In genomic region chr13:55412643-55413307, GRCm38 (mm10) we compare ENCODE assay signal across 30 mouse cellular contexts. TPM values are rescaled to one million over a fixed set of nuclear protein-coding genes. Genes with fewer than 3 reads are reported as not detected.
DNase-seq lines count a peak whose midpoint lies in the region; ATAC-seq and TF ChIP-seq lines count a peak whose summit lies in the region.
"Had no signal": no experiment of that assay in that cellular context is flagged by ENCODE, and none has a peak within 500 bp of the region (broad histone marks: within the 10 kb centered on the region; RNA-seq: fewer than 3 reads in every experiment).

No protein-coding gene starts in this region.

- no peak overlapping the region for H3K27ac ChIP-seq in liver, postnatal 0 days (ENCODE audit: low read depth)
- H3K27ac ChIP-seq in liver, embryonic 11.5 days (ENCODE audit: low read depth, low read length), result no peak overlapping the region
- no peak overlapping the region for H3K27ac ChIP-seq in MEL (ENCODE audit: control insufficient read depth, low read depth, low read length)
- H3K27ac ChIP-seq: embryonic facial prominence, embryonic 10.5 days; forebrain, embryonic 15.5 days; heart, adult 2 months; hindbrain, embryonic 13.5 days; stomach, embryonic 15.5 days had no signal

- no peak for TF ChIP-seq POLR2A in MEL (IDR thresholded peaks at IDR 0.05; ENCODE audit: control insufficient read depth in 1 of 2, insufficient read depth in 1 of 2, low read depth in 1 of 2, low read length in 2 of 2, poor library complexity in 1 of 2)

- no peak overlapping the region for H3K4me3 ChIP-seq in liver, postnatal 0 days (ENCODE audit: low read depth, low read length)
- H3K4me3 ChIP-seq in liver, embryonic 11.5 days (ENCODE audit: low read depth, low read length), result no peak overlapping the region
- no peak overlapping the region for H3K4me3 ChIP-seq in MEL (ENCODE audit: control insufficient read depth in 1 of 2, insufficient read depth in 1 of 2, low read depth in 2 of 2, low read length in 2 of 2)
- H3K4me3 ChIP-seq: embryonic facial prominence, embryonic 10.5 days; erythroblast, embryonic 14.5 days; forebrain, embryonic 15.5 days; heart, adult 2 months; hindbrain, embryonic 13.5 days; stomach, embryonic 15.5 days had no signal

- H3K4me1 ChIP-seq in liver, postnatal 0 days (ENCODE audit: insufficient read depth), result no peaks in the 10 kb centered on the region; the same call in none of the 2 replicates
- no peaks in the 10 kb centered on the region; the same call in 1 of the 2 replicates for H3K4me1 ChIP-seq in liver, embryonic 11.5 days (replicated peaks; ENCODE audit: control insufficient read depth, insufficient read depth, low read length)
- peaks cover 0 to 10% of the 10 kb centered on the region in 2 experiments; a peak in 2 of 4 replicates for H3K4me1 ChIP-seq in MEL (ENCODE audit: control insufficient read depth in 1 of 2, insufficient read depth in 2 of 2, low read length in 2 of 2)

- peak; percentile 29 for TF ChIP-seq CTCF in liver, postnatal 0 days (IDR thresholded peaks at IDR 0.05; ENCODE audit: low read depth)
- TF ChIP-seq CTCF in MEL (IDR thresholded peaks at IDR 0.05 in 2 of 3, conservative IDR thresholded peaks at IDR 0.05 in 1 of 3; ENCODE audit: control insufficient read depth in 1 of 3, insufficient read depth in 1 of 3, low read depth in 2 of 3, low read length in 3 of 3, poor library complexity in 1 of 3, severe bottlenecking in 1 of 3), result no peak

- no peak; the same call in 1 of the 2 replicates for ATAC-seq in liver, postnatal 0 days
- no peak for ATAC-seq in liver, embryonic 11.5 days (replicated peaks; ENCODE audit: low FRiP score)
- ATAC-seq in megakaryocyte progenitor cell, adult 5-6 weeks (replicated peaks; ENCODE audit: poor library complexity), result peak; percentile 71
- ATAC-seq: activated CD4-positive, CD25-positive, alpha-beta regulatory T cell, adult 4 months; forebrain, embryonic 15.5 days; midbrain, embryonic 16.5 days; Patski had no signal

- H3K79me2 ChIP-seq in MEL (ENCODE audit: control insufficient read depth, insufficient read depth, low read length, poor library complexity), result no peaks in the 10 kb centered on the region

- no peaks in the 10 kb centered on the region for H3K36me3 ChIP-seq in liver, postnatal 0 days (replicated peaks; ENCODE audit: insufficient read depth, low read length)
- no peaks in the 10 kb centered on the region for H3K36me3 ChIP-seq in liver, embryonic 11.5 days (ENCODE audit: control insufficient read depth, insufficient read depth, low read length)
- H3K36me3 ChIP-seq in MEL (ENCODE audit: control insufficient read depth in 1 of 2, insufficient read depth in 2 of 2, low read length in 2 of 2), result peaks cover 0 to 7% of the 10 kb centered on the region in 2 experiments; a peak in 2 of 4 replicates
- H3K36me3 ChIP-seq: embryonic facial prominence, embryonic 10.5 days; forebrain, embryonic 15.5 days; hindbrain, embryonic 13.5 days; stomach, embryonic 15.5 days had no signal

- DNase-seq in cerebellum, postnatal 10 days, result peak; percentile 32 to 33
- no peak for DNase-seq in cerebellum, postnatal 14 days
- no peak for DNase-seq in liver, postnatal 0 days
- no peak for DNase-seq in liver, embryonic 11.5 days (ENCODE audit: low spot score)
- DNase-seq in MEL (ENCODE audit: low read depth, low spot score), result peak; percentile 39
- no peak for DNase-seq in heart, adult 8-10 months (ENCODE audit: low spot score)
- DNase-seq in left cerebral cortex, postnatal 14 days (ENCODE audit: low spot score in 2 of 2), result no peak
- DNase-seq: cerebellum, adult 11 months; cerebellum, postnatal 36 days; heart, adult 2 months; layer of hippocampus, postnatal 36 days; liver; lung, adult 2 months; lung, postnatal 36 days; right cerebral cortex, postnatal 14 days had no signal

- intact Hi-C loops in left cerebral cortex, postnatal 14 days (cut with DNase I), result no loop called here

- 71% methylated on average over 13 of the region's 13 CpGs for WGBS in liver, postnatal 0 days (ENCODE audit: insufficient replicate concordance)
- WGBS in liver, embryonic 11.5 days, result 75% methylated on average over 13 of the region's 13 CpGs

- H3K27me3 ChIP-seq in liver, postnatal 0 days (ENCODE audit: insufficient read depth, low read length), result peaks cover 32% of the 10 kb centered on the region
- H3K27me3 ChIP-seq in liver, embryonic 11.5 days (replicated peaks; ENCODE audit: control insufficient read depth, insufficient read depth, low read length), result peaks cover 62% of the 10 kb centered on the region
- no peaks in the 10 kb centered on the region for H3K27me3 ChIP-seq in MEL (ENCODE audit: control insufficient read depth in 1 of 2, insufficient read depth in 2 of 2, low read length in 2 of 2)
- H3K27me3 ChIP-seq: forebrain, embryonic 15.5 days had no signal

- H3K4me2 ChIP-seq in liver, postnatal 0 days (ENCODE audit: low read depth, low read length), result no peak overlapping the region
- H3K4me2 ChIP-seq in liver, embryonic 11.5 days, result no peak overlapping the region
- H3K4me2 ChIP-seq: forebrain, embryonic 15.5 days; hindbrain, embryonic 13.5 days; stomach, embryonic 15.5 days had no signal

- no peaks in the 10 kb centered on the region for H3K9me3 ChIP-seq in liver, postnatal 0 days (ENCODE audit: low read length)
- no peaks in the 10 kb centered on the region for H3K9me3 ChIP-seq in liver, embryonic 11.5 days (ENCODE audit: control insufficient read depth, low read length)
- no peaks in the 10 kb centered on the region for H3K9me3 ChIP-seq in MEL (replicated peaks; ENCODE audit: insufficient read depth, low read length)
- H3K9me3 ChIP-seq: embryonic facial prominence, embryonic 10.5 days; forebrain, embryonic 15.5 days; hindbrain, embryonic 13.5 days; stomach, embryonic 15.5 days had no signal

- TF ChIP-seq EP300 in liver, postnatal 0 days (IDR thresholded peaks at IDR 0.05; ENCODE audit: low read depth), result no peak
- TF ChIP-seq EP300 in MEL (IDR thresholded peaks at IDR 0.05; ENCODE audit: low read depth in 1 of 2, low read length in 2 of 2), result no peak

- no peak overlapping the region for H3K9ac ChIP-seq in liver, postnatal 0 days (replicated peaks)
- no peak overlapping the region for H3K9ac ChIP-seq in liver, embryonic 11.5 days (ENCODE audit: low read depth, low read length)
- H3K9ac ChIP-seq in MEL (ENCODE audit: control insufficient read depth, low read depth, low read length, poor library complexity, severe bottlenecking), result no peak overlapping the region
- H3K9ac ChIP-seq: forebrain, embryonic 15.5 days; hindbrain, embryonic 13.5 days; stomach, embryonic 15.5 days had no signal

- no peak for TF ChIP-seq RAD21 in MEL (IDR thresholded peaks at IDR 0.05; ENCODE audit: low read depth, low read length)

RNA-seq across cellular contexts. Expression of gene Pfn3, which starts 2.3 kb away (rescaled TPM):
- not detected in 2 replicates for polyA plus RNA-seq in liver, postnatal 0 days (2015; fragmentation: Nextera tagmentation; extraction: Ambion mirVana)
- polyA plus RNA-seq in liver, embryonic 11.5 days (2014; fragmentation: Nextera tagmentation; extraction: Ambion mirVana), result not detected in 2 replicates
- not detected in 2 replicates for total RNA-seq in MEL (2012; rRNA removed)
- not detected for polyA plus RNA-seq in MEL (2012; ENCODE audit: insufficient read depth in 1 of 2, insufficient read length in 2 of 2, low read depth in 1 of 2, low replicate concordance in 2 of 2, missing spikeins in 1 of 2)
- not detected in 2 replicates for total RNA-seq in megakaryocyte progenitor cell, adult 5-6 weeks (2015)
- total RNA-seq in megakaryocyte progenitor cell, adult 5-6 weeks (2017), result not detected in 2 replicates
- total RNA-seq in heart, adult 8-10 months (2022), result not detected
- under 1 TPM in 1 of 2 experiments, not detected in 1; 0.70 TPM for total RNA-seq in left cerebral cortex, postnatal 14 days (2021)
- total RNA-seq: gastrocnemius, adult 18-20 months; heart, adult 2 months; layer of hippocampus, postnatal 36 days; left cerebral cortex, postnatal 36 days had no signal
- polyA plus RNA-seq: activated CD4-positive, CD25-positive, alpha-beta regulatory T cell, adult 4 months; embryonic facial prominence, embryonic 10.5 days; erythroblast, embryonic 14.5 days; forebrain, embryonic 15.5 days; heart, adult 2 months; heart, postnatal 0 days; hindbrain, embryonic 13.5 days; intestine, embryonic 14.5 days; large intestine, adult 2 months; lung, adult 2 months; Patski; spleen, adult 2 months; stomach, embryonic 15.5 days had no signal

RNA-seq across cellular contexts. Expression of gene F12, which starts 13.8 kb away (rescaled TPM):
- polyA plus RNA-seq in liver, postnatal 0 days (2015; fragmentation: Nextera tagmentation; extraction: Ambion mirVana), result 403 and 418 TPM in 2 replicates
- polyA plus RNA-seq in liver, embryonic 11.5 days (2014; fragmentation: Nextera tagmentation; extraction: Ambion mirVana), result 62.3 and 63.4 TPM in 2 replicates
- not detected in 2 replicates for total RNA-seq in MEL (2012; rRNA removed)
- polyA plus RNA-seq in MEL (2012; ENCODE audit: insufficient read depth in 1 of 2, insufficient read length in 2 of 2, low read depth in 1 of 2, low replicate concordance in 2 of 2, missing spikeins in 1 of 2), result not detected
- total RNA-seq in megakaryocyte progenitor cell, adult 5-6 weeks (2015), result not detected in 2 replicates
- not detected in 2 replicates for total RNA-seq in megakaryocyte progenitor cell, adult 5-6 weeks (2017)
- total RNA-seq in heart, adult 8-10 months (2022), result not detected
- total RNA-seq in left cerebral cortex, postnatal 14 days (2021), result under 1 TPM in 1 of 2 experiments, not detected in 1; 0.30 TPM
- total RNA-seq: heart, adult 2 months had no signal
- polyA plus RNA-seq: activated CD4-positive, CD25-positive, alpha-beta regulatory T cell, adult 4 months; embryonic facial prominence, embryonic 10.5 days; forebrain, embryonic 15.5 days; heart, adult 2 months; heart, postnatal 0 days; hindbrain, embryonic 13.5 days; Patski had no signal

RNA-seq across cellular contexts. Expression of gene Slc34a1, which starts 14.8 kb away (rescaled TPM):
- not detected in 2 replicates for polyA plus RNA-seq in liver, postnatal 0 days (2015; fragmentation: Nextera tagmentation; extraction: Ambion mirVana)
- not detected in 2 replicates for polyA plus RNA-seq in liver, embryonic 11.5 days (2014; fragmentation: Nextera tagmentation; extraction: Ambion mirVana)
- total RNA-seq in MEL (2012; rRNA removed), result not detected in 2 replicates
- polyA plus RNA-seq in MEL (2012; ENCODE audit: insufficient read depth in 1 of 2, insufficient read length in 2 of 2, low read depth in 1 of 2, low replicate concordance in 2 of 2, missing spikeins in 1 of 2), result not detected
- 0.12 and 0.95 TPM in 2 replicates for total RNA-seq in megakaryocyte progenitor cell, adult 5-6 weeks (2015)
- 0.08 and 1.1 TPM in 2 replicates for total RNA-seq in megakaryocyte progenitor cell, adult 5-6 weeks (2017)
- total RNA-seq in heart, adult 8-10 months (2022), result not detected
- total RNA-seq in left cerebral cortex, postnatal 14 days (2021), result under 1 TPM in 1 of 2 experiments, not detected in 1; 0.72 TPM
- total RNA-seq: heart, adult 2 months; layer of hippocampus, postnatal 36 days had no signal
- polyA plus RNA-seq: activated CD4-positive, CD25-positive, alpha-beta regulatory T cell, adult 4 months; embryonic facial prominence, embryonic 10.5 days; erythroblast, embryonic 14.5 days; forebrain, embryonic 15.5 days; heart, postnatal 0 days; hindbrain, embryonic 13.5 days; intestine, embryonic 14.5 days; midbrain, embryonic 16.5 days; Patski had no signal

RNA-seq across cellular contexts. Expression of gene Grk6, which starts 32.1 kb away (rescaled TPM):
- 15.9 and 16.7 TPM in 2 replicates for polyA plus RNA-seq in liver, postnatal 0 days (2015; fragmentation: Nextera tagmentation; extraction: Ambion mirVana)
- 45.8 and 49.0 TPM in 2 replicates for polyA plus RNA-seq in liver, embryonic 11.5 days (2014; fragmentation: Nextera tagmentation; extraction: Ambion mirVana)
- 75.9 and 83.2 TPM in 2 replicates for total RNA-seq in MEL (2012; rRNA removed)
- 10 to 100 TPM in 1 of 2 experiments, not detected in 1; 96.7 TPM for polyA plus RNA-seq in MEL (2012; ENCODE audit: insufficient read depth in 1 of 2, insufficient read length in 2 of 2, low read depth in 1 of 2, low replicate concordance in 2 of 2, missing spikeins in 1 of 2)
- 51.7 and 52.6 TPM in 2 replicates for total RNA-seq in megakaryocyte progenitor cell, adult 5-6 weeks (2015)
- total RNA-seq in megakaryocyte progenitor cell, adult 5-6 weeks (2017), result 81.7 and 88.6 TPM in 2 replicates
- 10 to 100 TPM; 14.9 to 19.0 (median 16.6) TPM for total RNA-seq in heart, adult 8-10 months (2022)
- total RNA-seq in left cerebral cortex, postnatal 14 days (2021), result 10 to 100 TPM; 67.5 to 67.8 TPM

RNA-seq across cellular contexts. Expression of gene Rgs14, which starts 43.2 kb away (rescaled TPM):
- polyA plus RNA-seq in liver, postnatal 0 days (2015; fragmentation: Nextera tagmentation; extraction: Ambion mirVana), result 2.8 and 3.1 TPM in 2 replicates
- 1.2 and 1.9 TPM in 2 replicates for polyA plus RNA-seq in liver, embryonic 11.5 days (2014; fragmentation: Nextera tagmentation; extraction: Ambion mirVana)
- total RNA-seq in MEL (2012; rRNA removed), result 14.4 TPM in 2 replicates
- polyA plus RNA-seq in MEL (2012; ENCODE audit: insufficient read depth in 1 of 2, insufficient read length in 2 of 2, low read depth in 1 of 2, low replicate concordance in 2 of 2, missing spikeins in 1 of 2), result 10 to 100 TPM in 1 of 2 experiments, not detected in 1; 20.5 TPM
- total RNA-seq in megakaryocyte progenitor cell, adult 5-6 weeks (2015), result 11.5 and 12.6 TPM in 2 replicates
- 9.7 and 17.4 TPM in 2 replicates for total RNA-seq in megakaryocyte progenitor cell, adult 5-6 weeks (2017)
- under 1 TPM; 0.19 to 0.80 (median 0.41) TPM for total RNA-seq in heart, adult 8-10 months (2022)
- 10 to 100 TPM; 33.3 to 35.4 TPM for total RNA-seq in left cerebral cortex, postnatal 14 days (2021)
- polyA plus RNA-seq: erythroblast, embryonic 14.5 days had no signal

Comparison
In these comparisons a context has a peak if more than half of its experiments do, and no peak if none do; other contexts are left out.
1. DNase-seq: peak in cerebellum, postnatal 10 days (2 of 2) and MEL (single experiment); none in cerebellum, postnatal 14 days (0 of 2), liver, postnatal 0 days (single experiment), liver, embryonic 11.5 days (single experiment), heart, adult 8-10 months (single experiment) and left cerebral cortex, postnatal 14 days (0 of 2).